In genomic region chr1:195241496-195241895, GRCm38 (mm10) we compare ENCODE assay signal across 8 mouse cellular contexts.
DNase-seq lines count a peak whose midpoint lies in the region; ATAC-seq and TF ChIP-seq lines count a peak whose summit lies in the region.

No protein-coding gene starts in this region.

- no peaks in the 10 kb centered on the region for H3K36me3 ChIP-seq in heart, postnatal 0 days (replicated peaks; ENCODE audit: control insufficient read depth, insufficient read depth, low read length)

- no peak overlapping the region for H3K27ac ChIP-seq in heart, postnatal 0 days (ENCODE audit: low read depth)
- H3K27ac ChIP-seq in left cerebral cortex, adult 2 months: no peak overlapping the region

- TF ChIP-seq CTCF in heart, postnatal 0 days (IDR thresholded peaks at IDR 0.05; ENCODE audit: low read depth): no peak
- no peak for TF ChIP-seq CTCF in left cerebral cortex, adult 2 months (IDR thresholded peaks at IDR 0.05)

- no peak for TF ChIP-seq EP300 in heart, postnatal 0 days (IDR thresholded peaks at IDR 0.05; ENCODE audit: low read depth)

- no peak overlapping the region for H3K4me2 ChIP-seq in heart, postnatal 0 days (ENCODE audit: low read depth, low read length)

- no peak overlapping the region for H3K4me3 ChIP-seq in heart, postnatal 0 days (ENCODE audit: low read depth, low read length)
- no peak overlapping the region for H3K4me3 ChIP-seq in left cerebral cortex, adult 2 months

- H3K27me3 ChIP-seq in heart, postnatal 0 days (ENCODE audit: control insufficient read depth, insufficient read depth, low read length): no peaks in the 10 kb centered on the region

- no peaks in the 10 kb centered on the region for H3K9me3 ChIP-seq in heart, postnatal 0 days (replicated peaks; ENCODE audit: control insufficient read depth, low read length)

- H3K9ac ChIP-seq in heart, postnatal 0 days (replicated peaks; ENCODE audit: low read depth, low read length): no peak overlapping the region

- intact Hi-C loops in left cerebral cortex, adult 2 months (cut with DNase I): no loop called here

- DNase-seq in frontal cortex, adult 2 months (ENCODE audit: extremely low spot score in 1 of 2, low spot score in 1 of 2): peak; percentile 89 to 100
- peak; percentile 90 for DNase-seq in T-cell, adult 2 months (ENCODE audit: low spot score)
- DNase-seq in cerebellum, postnatal 36 days: peak; percentile 93 to 94
- peak; percentile 100 for DNase-seq in heart, postnatal 0 days (ENCODE audit: low spot score)
- DNase-seq in left cerebral cortex, adult 2 months (ENCODE audit: extremely low spot score in 1 of 2, low spot score in 2 of 2): peak; percentile 100
- DNase-seq in ovary, adult 18-20 months (ENCODE audit: low spot score): peak; percentile 87
- peak; percentile 100 for DNase-seq in thymus, postnatal 0 days (ENCODE audit: low spot score)

- H3K4me1 ChIP-seq in heart, postnatal 0 days (ENCODE audit: control insufficient read depth, insufficient read depth): no peaks in the 10 kb centered on the region

- WGBS in heart, postnatal 0 days: 4% methylated on average over 30 of the region's 30 CpGs

- ATAC-seq in frontal cortex, adult (ENCODE audit: low TSS enrichment): no peak
- no peak for ATAC-seq in heart, postnatal 0 days (ENCODE audit: insufficient read depth, low read depth)
